Mouse (Mus musculus) MEL (cell line): Measurements from ENCODE around the gene Atxn2l. TPM values are rescaled to one million over a fixed set of nuclear protein-coding genes. Genes with fewer than 3 reads are reported as not detected.

ENCODE experiments used
- DNase-seq: peaks from one replicate; pipeline ENCODE4 v3.0.0; 2011; ENCODE audit warnings: low read depth, low spot score
- H3K27ac ChIP-seq: 2 replicates; pipeline ENCODE4 v1.5.1; 2012; ENCODE audit warnings: low read depth, mild to moderate bottlenecking, control low read depth, low read length, moderate library complexity; ENCODE audit not compliant: control insufficient read depth
- H3K27me3 ChIP-seq, 2 experiments: fragments of 150-350 bp in 1 of 2; sonication (generic) in 1 of 2; 2 replicates each; pipeline ENCODE4 v1.6.1; 2012; ENCODE audit warnings: low read length in 2 of 2, mild to moderate bottlenecking in 2 of 2, improper control_type of control experiment in 1 of 2, moderate library complexity in 1 of 2; ENCODE audit not compliant: insufficient read depth in 2 of 2, control insufficient read depth in 1 of 2
- H3K36me3 ChIP-seq, 2 experiments: 2 replicates each; pipeline ENCODE4 v1.6.1; 2012 to 2014; ENCODE audit warnings: low read length in 2 of 2, improper control_type of control experiment in 1 of 2, inconsistent platforms in 1 of 2, mild to moderate bottlenecking in 1 of 2; ENCODE audit not compliant: insufficient read depth in 2 of 2, control insufficient read depth in 1 of 2
- H3K4me1 ChIP-seq, 2 experiments: fragments of 150-350 bp in 1 of 2; sonication (generic) in 1 of 2; 2 replicates each; pipeline ENCODE4 v1.6.1; 2012; ENCODE audit warnings: low read length in 2 of 2, improper control_type of control experiment in 1 of 2, mild to moderate bottlenecking in 1 of 2; ENCODE audit not compliant: insufficient read depth in 2 of 2, control insufficient read depth in 1 of 2
- H3K4me3 ChIP-seq, 2 experiments: fragments of 150-350 bp in 1 of 2; sonication (generic) in 1 of 2; 2 replicates each; pipeline ENCODE4 v1.5.1; 2012; ENCODE audit warnings: low read depth in 2 of 2, low read length in 2 of 2, mild to moderate bottlenecking in 2 of 2, moderate library complexity in 2 of 2, control low read depth in 1 of 2, improper control_type of control experiment in 1 of 2; ENCODE audit not compliant: control insufficient read depth in 1 of 2, insufficient read depth in 1 of 2
- H3K79me2 ChIP-seq: 2 replicates; pipeline ENCODE4 v1.6.1; 2012; ENCODE audit warnings: mild to moderate bottlenecking, low read length, moderate library complexity; ENCODE audit not compliant: control insufficient read depth, poor library complexity, insufficient read depth
- H3K9ac ChIP-seq: 2 replicates; pipeline ENCODE4 v1.6.1; 2012; ENCODE audit warnings: low read depth, mild to moderate bottlenecking, control low read depth, low read length, moderate library complexity; ENCODE audit not compliant: control insufficient read depth, poor library complexity, severe bottlenecking
- H3K9me3 ChIP-seq: fragments of 150-350 bp; sonication (generic); replicated peaks from 2 replicates; pipeline ENCODE4 v1.6.1; 2012; ENCODE audit warnings: mild to moderate bottlenecking, low read length, improper control_type of control experiment, moderate library complexity; ENCODE audit not compliant: insufficient read depth
- BHLHE40 ChIP-seq: IDR thresholded peaks from 2 replicates; pipeline ENCODE4 v1.6.1; 2012; ENCODE audit warnings: low read depth, mild to moderate bottlenecking, inconsistent platforms, low read length, improper control_type of control experiment, borderline replicate concordance
- CHD2 ChIP-seq: IDR thresholded peaks from 2 replicates; pipeline ENCODE4 v1.6.1; 2011; ENCODE audit warnings: low read length, improper control_type of control experiment
- E2F4 ChIP-seq: IDR thresholded peaks from 2 replicates; pipeline ENCODE4 v1.6.1; 2011; ENCODE audit warnings: low read depth, low read length, improper control_type of control experiment, borderline replicate concordance
- ELF1 ChIP-seq: IDR thresholded peaks from 2 replicates; pipeline ENCODE4 v1.6.1; 2014; ENCODE audit warnings: low read depth, mild to moderate bottlenecking, inconsistent platforms, low read length, improper control_type of control experiment, moderate library complexity
- EP300 ChIP-seq, 2 experiments: IDR thresholded peaks; 2 replicates each; pipeline ENCODE4 v1.6.1; 2011; ENCODE audit warnings: improper control_type of control experiment in 2 of 2, low read length in 2 of 2, low read depth in 1 of 2, mild to moderate bottlenecking in 1 of 2
- ETS1 ChIP-seq: IDR thresholded peaks from 2 replicates; pipeline ENCODE4 v1.6.1; 2012; ENCODE audit warnings: low read depth, mild to moderate bottlenecking, inconsistent platforms, low read length, improper control_type of control experiment, moderate library complexity
- GABPA ChIP-seq: IDR thresholded peaks from 2 replicates; pipeline ENCODE4 v1.6.1; 2012; ENCODE audit warnings: low read depth, mild to moderate bottlenecking, inconsistent platforms, low read length, improper control_type of control experiment, moderate library complexity
- GATA1 ChIP-seq: IDR thresholded peaks from 2 replicates; pipeline ENCODE4 v1.6.1; 2011; ENCODE audit warnings: low read depth, low read length, improper control_type of control experiment
- HCFC1 ChIP-seq: IDR thresholded peaks from 2 replicates; pipeline ENCODE4 v1.6.1; 2012; ENCODE audit warnings: low read depth, mild to moderate bottlenecking, inconsistent platforms, low read length, improper control_type of control experiment, moderate library complexity
- MAZ ChIP-seq: IDR thresholded peaks from 2 replicates; pipeline ENCODE4 v1.6.1; 2012; ENCODE audit warnings: low read depth, mild to moderate bottlenecking, inconsistent platforms, low read length, improper control_type of control experiment
- MEF2A ChIP-seq: IDR thresholded peaks from 2 replicates; pipeline ENCODE4 v1.6.1; 2014; ENCODE audit warnings: low read depth, mild to moderate bottlenecking, inconsistent platforms, low read length, improper control_type of control experiment; ENCODE audit not compliant: poor library complexity, insufficient replicate concordance, severe bottlenecking; ENCODE audit errors: extremely low read depth
- MYB ChIP-seq: IDR thresholded peaks from 2 replicates; pipeline ENCODE4 v1.6.1; 2011; ENCODE audit warnings: mild to moderate bottlenecking, low read depth, low read length, improper control_type of control experiment
- MYC ChIP-seq: IDR thresholded peaks from 2 replicates; pipeline ENCODE4 v1.6.1; 2011; ENCODE audit warnings: low read depth, mild to moderate bottlenecking, low read length, improper control_type of control experiment, moderate library complexity
- NELFE ChIP-seq: IDR thresholded peaks from 2 replicates; pipeline ENCODE4 v1.6.1; 2011; ENCODE audit warnings: low read depth, low read length, improper control_type of control experiment
- POLR2AphosphoS2 ChIP-seq: IDR thresholded peaks from 2 replicates; pipeline ENCODE4 v1.6.1; 2011; ENCODE audit warnings: low read length, improper control_type of control experiment
- POLR2AphosphoS5 ChIP-seq: IDR thresholded peaks from 2 replicates; pipeline ENCODE4 v1.6.1; 2012; ENCODE audit warnings: low read depth, borderline replicate concordance, mild to moderate bottlenecking, inconsistent platforms, low read length, moderate library complexity, mixed read lengths
- RCOR1 ChIP-seq: IDR thresholded peaks from 2 replicates; pipeline ENCODE4 v1.6.1; 2012; ENCODE audit warnings: low read depth, mild to moderate bottlenecking, inconsistent platforms, low read length, improper control_type of control experiment
- SIN3A ChIP-seq: IDR thresholded peaks from 2 replicates; pipeline ENCODE4 v1.6.1; 2012; ENCODE audit warnings: low read length, improper control_type of control experiment, inconsistent platforms
- TAL1 ChIP-seq: IDR thresholded peaks from 2 replicates; pipeline ENCODE4 v1.6.1; 2012; ENCODE audit warnings: mild to moderate bottlenecking, inconsistent platforms, low read length, moderate library complexity, mixed read lengths
- TCF12 ChIP-seq: IDR thresholded peaks from 2 replicates; pipeline ENCODE4 v1.6.1; 2014; ENCODE audit warnings: low read depth, mild to moderate bottlenecking, inconsistent platforms, low read length, improper control_type of control experiment, moderate library complexity
- UBTF ChIP-seq: IDR thresholded peaks from 2 replicates; pipeline ENCODE4 v1.6.1; 2012; ENCODE audit warnings: low read depth, mild to moderate bottlenecking, inconsistent platforms, low read length, improper control_type of control experiment, moderate library complexity, borderline replicate concordance; ENCODE audit not compliant: insufficient read depth
- ZC3H11A ChIP-seq: IDR thresholded peaks from 2 replicates; pipeline ENCODE4 v1.6.1; 2012; ENCODE audit warnings: low read depth, mild to moderate bottlenecking, inconsistent platforms, low read length, improper control_type of control experiment
- ZKSCAN1 ChIP-seq: IDR thresholded peaks from 2 replicates; pipeline ENCODE4 v1.6.1; 2012; ENCODE audit warnings: low read depth, mild to moderate bottlenecking, inconsistent platforms, low read length, improper control_type of control experiment, moderate library complexity
- ZMIZ1 ChIP-seq: IDR thresholded peaks from 2 replicates; pipeline ENCODE4 v1.6.1; 2012; ENCODE audit warnings: low read depth, mild to moderate bottlenecking, inconsistent platforms, low read length, improper control_type of control experiment, moderate library complexity
- ZNF384 ChIP-seq: IDR thresholded peaks from 2 replicates; pipeline ENCODE4 v1.6.1; 2012; ENCODE audit warnings: low read depth, mild to moderate bottlenecking, inconsistent platforms, low read length, improper control_type of control experiment
- polyA plus RNA-seq, 2 experiments: library from polyadenylated mRNA; stranded (reverse) in 1 of 2; unstranded in 1 of 2; fragments of >175 nt in 1 of 2; fragments of >200 nt in 1 of 2; gene quantifications; 2 replicates each; pipeline versions ENCODE4 v1.2.1 to v1.2.4; 2012; ENCODE audit warnings: low replicate concordance in 2 of 2, low read depth in 1 of 2; ENCODE audit not compliant: insufficient read length in 2 of 2, insufficient read depth in 1 of 2, missing spikeins in 1 of 2
- total RNA-seq: library from RNA; depleted of rRNA; stranded (reverse); fragments of 300-350 nt; gene quantifications from 2 replicates; pipeline ENCODE4 v1.2.3, GENCODE M21; 2012

The Atxn2l gene
- total and polyA plus RNA-seq, 3 experiments: 40.8 to 821 (median 218) TPM

DNA sequence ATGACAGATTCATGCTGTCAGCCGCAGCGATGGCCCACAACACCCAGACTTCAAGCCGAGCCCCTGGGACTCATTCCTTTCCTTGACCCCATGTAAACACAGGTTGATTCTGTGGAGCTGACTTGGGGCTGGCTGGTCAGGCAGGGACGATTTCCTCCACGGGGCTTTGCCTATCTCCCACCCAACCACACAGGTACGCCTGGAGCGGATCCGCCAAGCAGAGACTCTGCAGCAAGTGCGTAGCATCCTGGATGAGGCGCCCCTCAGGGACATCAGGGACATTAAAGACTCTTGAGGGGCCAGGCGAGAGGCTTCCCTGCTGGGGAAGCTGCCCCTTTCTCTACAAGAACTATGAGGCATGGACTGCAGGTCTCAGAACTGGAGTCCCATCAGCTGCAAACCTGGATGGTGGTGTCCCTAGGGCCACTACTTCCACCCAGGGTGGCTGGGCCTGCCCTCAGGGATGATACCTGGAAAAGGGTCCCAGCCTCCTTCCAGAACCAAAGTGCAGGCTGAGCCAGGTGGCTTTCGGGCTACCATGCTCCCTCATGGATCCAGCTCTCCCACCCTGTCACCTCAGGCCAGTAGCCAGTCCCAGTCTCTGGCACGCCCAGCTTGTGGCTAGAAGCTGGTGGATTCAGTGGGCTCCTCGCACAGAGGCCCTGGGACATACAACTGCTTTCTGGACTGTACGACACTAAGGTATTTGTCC, 58.0 kb downstream of the Atxn2l start:
- H3K27me3 ChIP-seq: no peaks in the 10 kb centered on the region
- no peak for DNase-seq
- H3K27ac ChIP-seq: no peak overlapping the region
- H3K9ac ChIP-seq: no peak overlapping the region
- TF ChIP-seq SIN3A (no peak), ZKSCAN1 (no peak), CHD2 (no peak), POLR2AphosphoS2 (no peak), GATA1 (no peak), ZNF384 (no peak), NELFE (no peak), ZC3H11A (no peak), TCF12 (no peak), POLR2AphosphoS5 (no peak), HCFC1 (no peak), GABPA (no peak), TAL1 (no peak), MYB (no peak), E2F4 (no peak), MAZ (no peak), EP300 (IDR thresholded peaks at IDR 0.05; ENCODE audit: low read depth in 1 of 2, low read length in 2 of 2) (no peak), UBTF (no peak), ELF1 (no peak), MYC (no peak)
- H3K79me2 ChIP-seq: no peaks in the 10 kb centered on the region
- no peaks in the 10 kb centered on the region for H3K36me3 ChIP-seq
- no peaks in the 10 kb centered on the region for H3K9me3 ChIP-seq
- H3K4me3 ChIP-seq: no peak overlapping the region
- H3K4me1 ChIP-seq: no peaks in the 10 kb centered on the region

DNA sequence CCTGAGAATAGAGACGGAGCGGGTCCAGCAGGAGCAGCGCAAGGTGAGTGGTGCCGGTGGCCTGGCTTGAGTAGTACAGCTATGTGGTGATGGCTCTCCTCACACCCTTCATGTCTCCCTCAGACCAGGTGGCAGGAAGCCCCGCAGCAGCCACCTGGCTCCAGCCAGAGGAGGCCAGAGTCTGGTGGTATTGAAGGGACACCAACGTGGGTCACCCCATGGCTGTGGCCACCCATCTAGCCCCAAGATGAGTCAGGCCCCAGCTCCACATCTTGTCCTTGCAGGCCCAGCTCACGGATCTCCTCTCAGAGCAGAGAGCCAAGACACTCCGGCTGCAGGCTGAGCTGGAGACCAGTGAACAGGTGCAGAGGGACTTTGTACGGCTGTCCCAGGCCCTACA, 58.7 kb downstream of the Atxn2l start:
- H3K9me3 ChIP-seq: no peaks in the 10 kb centered on the region
- no peaks in the 10 kb centered on the region for H3K79me2 ChIP-seq
- H3K27ac ChIP-seq: no peak overlapping the region
- no peaks in the 10 kb centered on the region for H3K36me3 ChIP-seq
- no peak overlapping the region for H3K4me3 ChIP-seq
- H3K4me1 ChIP-seq: no peaks in the 10 kb centered on the region
- TF ChIP-seq MEF2A (no peak), ZKSCAN1 (no peak), ETS1 (no peak), RCOR1 (no peak), ZMIZ1 (no peak), BHLHE40 (no peak), ELF1 (no peak), TCF12 (no peak), POLR2AphosphoS2 (no peak)
- TF ChIP-seq, all 39 proteins: peak for 0
- Histone ChIP-seq H3K27me3 (no peaks in the 10 kb centered on the region), H3K9ac (no peak overlapping the region)
- DNase-seq: no peak
